Mouse (Mus musculus) MEL (cell line): Measurements from ENCODE around the gene Selenon. TPM values are rescaled to one million over a fixed set of nuclear protein-coding genes. Genes with fewer than 3 reads are reported as not detected.

ENCODE experiments used
- DNase-seq: peaks from one replicate; pipeline ENCODE4 v3.0.0; 2011; ENCODE audit warnings: low read depth, low spot score
- H3K27ac ChIP-seq: 2 replicates; pipeline ENCODE4 v1.5.1; 2012; ENCODE audit warnings: low read depth, mild to moderate bottlenecking, control low read depth, low read length, moderate library complexity; ENCODE audit not compliant: control insufficient read depth
- H3K27me3 ChIP-seq, 2 experiments: fragments of 150-350 bp in 1 of 2; sonication (generic) in 1 of 2; 2 replicates each; pipeline ENCODE4 v1.6.1; 2012; ENCODE audit warnings: low read length in 2 of 2, mild to moderate bottlenecking in 2 of 2, improper control_type of control experiment in 1 of 2, moderate library complexity in 1 of 2; ENCODE audit not compliant: insufficient read depth in 2 of 2, control insufficient read depth in 1 of 2
- H3K36me3 ChIP-seq, 2 experiments: 2 replicates each; pipeline ENCODE4 v1.6.1; 2012 to 2014; ENCODE audit warnings: low read length in 2 of 2, improper control_type of control experiment in 1 of 2, inconsistent platforms in 1 of 2, mild to moderate bottlenecking in 1 of 2; ENCODE audit not compliant: insufficient read depth in 2 of 2, control insufficient read depth in 1 of 2
- H3K4me1 ChIP-seq, 2 experiments: fragments of 150-350 bp in 1 of 2; sonication (generic) in 1 of 2; 2 replicates each; pipeline ENCODE4 v1.6.1; 2012; ENCODE audit warnings: low read length in 2 of 2, improper control_type of control experiment in 1 of 2, mild to moderate bottlenecking in 1 of 2; ENCODE audit not compliant: insufficient read depth in 2 of 2, control insufficient read depth in 1 of 2
- H3K4me3 ChIP-seq, 2 experiments: fragments of 150-350 bp in 1 of 2; sonication (generic) in 1 of 2; 2 replicates each; pipeline ENCODE4 v1.5.1; 2012; ENCODE audit warnings: low read depth in 2 of 2, low read length in 2 of 2, mild to moderate bottlenecking in 2 of 2, moderate library complexity in 2 of 2, control low read depth in 1 of 2, improper control_type of control experiment in 1 of 2; ENCODE audit not compliant: control insufficient read depth in 1 of 2, insufficient read depth in 1 of 2
- H3K79me2 ChIP-seq: 2 replicates; pipeline ENCODE4 v1.6.1; 2012; ENCODE audit warnings: mild to moderate bottlenecking, low read length, moderate library complexity; ENCODE audit not compliant: control insufficient read depth, poor library complexity, insufficient read depth
- H3K9ac ChIP-seq: 2 replicates; pipeline ENCODE4 v1.6.1; 2012; ENCODE audit warnings: low read depth, mild to moderate bottlenecking, control low read depth, low read length, moderate library complexity; ENCODE audit not compliant: control insufficient read depth, poor library complexity, severe bottlenecking
- H3K9me3 ChIP-seq: fragments of 150-350 bp; sonication (generic); replicated peaks from 2 replicates; pipeline ENCODE4 v1.6.1; 2012; ENCODE audit warnings: mild to moderate bottlenecking, low read length, improper control_type of control experiment, moderate library complexity; ENCODE audit not compliant: insufficient read depth
- BHLHE40 ChIP-seq: IDR thresholded peaks from 2 replicates; pipeline ENCODE4 v1.6.1; 2012; ENCODE audit warnings: low read depth, mild to moderate bottlenecking, inconsistent platforms, low read length, improper control_type of control experiment, borderline replicate concordance
- CHD1 ChIP-seq: IDR thresholded peaks from 2 replicates; pipeline ENCODE4 v1.6.1; 2012; ENCODE audit warnings: low read depth, mild to moderate bottlenecking, inconsistent platforms, low read length, improper control_type of control experiment
- CHD2 ChIP-seq: IDR thresholded peaks from 2 replicates; pipeline ENCODE4 v1.6.1; 2011; ENCODE audit warnings: low read length, improper control_type of control experiment
- CTCF ChIP-seq, 3 experiments: IDR thresholded peaks in 2 of 3; conservative IDR thresholded peaks in 1 of 3; 2 replicates each; pipeline ENCODE4 v1.5.1; 2011 to 2012; ENCODE audit warnings: low read length in 3 of 3, low read depth in 2 of 3, mild to moderate bottlenecking in 2 of 3, improper control_type of control experiment in 1 of 3, inconsistent platforms in 1 of 3, mixed read lengths in 1 of 3, moderate library complexity in 1 of 3; ENCODE audit not compliant: control insufficient read depth in 1 of 3, insufficient read depth in 1 of 3, poor library complexity in 1 of 3, severe bottlenecking in 1 of 3
- E2F4 ChIP-seq: IDR thresholded peaks from 2 replicates; pipeline ENCODE4 v1.6.1; 2011; ENCODE audit warnings: low read depth, low read length, improper control_type of control experiment, borderline replicate concordance
- ELF1 ChIP-seq: IDR thresholded peaks from 2 replicates; pipeline ENCODE4 v1.6.1; 2014; ENCODE audit warnings: low read depth, mild to moderate bottlenecking, inconsistent platforms, low read length, improper control_type of control experiment, moderate library complexity
- ETS1 ChIP-seq: IDR thresholded peaks from 2 replicates; pipeline ENCODE4 v1.6.1; 2012; ENCODE audit warnings: low read depth, mild to moderate bottlenecking, inconsistent platforms, low read length, improper control_type of control experiment, moderate library complexity
- MYB ChIP-seq: IDR thresholded peaks from 2 replicates; pipeline ENCODE4 v1.6.1; 2011; ENCODE audit warnings: mild to moderate bottlenecking, low read depth, low read length, improper control_type of control experiment
- MYC ChIP-seq: IDR thresholded peaks from 2 replicates; pipeline ENCODE4 v1.6.1; 2011; ENCODE audit warnings: low read depth, mild to moderate bottlenecking, low read length, improper control_type of control experiment, moderate library complexity
- NRF1 ChIP-seq: IDR thresholded peaks from 2 replicates; pipeline ENCODE4 v1.6.1; 2014; ENCODE audit warnings: low read depth, mild to moderate bottlenecking, inconsistent platforms, low read length, improper control_type of control experiment, moderate library complexity; ENCODE audit not compliant: poor library complexity, insufficient read depth, severe bottlenecking
- POLR2AphosphoS2 ChIP-seq: IDR thresholded peaks from 2 replicates; pipeline ENCODE4 v1.6.1; 2011; ENCODE audit warnings: low read length, improper control_type of control experiment
- RAD21 ChIP-seq: IDR thresholded peaks from 2 replicates; pipeline ENCODE4 v1.6.1; 2011; ENCODE audit warnings: mild to moderate bottlenecking, low read depth, low read length, improper control_type of control experiment
- RCOR1 ChIP-seq: IDR thresholded peaks from 2 replicates; pipeline ENCODE4 v1.6.1; 2012; ENCODE audit warnings: low read depth, mild to moderate bottlenecking, inconsistent platforms, low read length, improper control_type of control experiment
- SIN3A ChIP-seq: IDR thresholded peaks from 2 replicates; pipeline ENCODE4 v1.6.1; 2012; ENCODE audit warnings: low read length, improper control_type of control experiment, inconsistent platforms
- SMC3 ChIP-seq: IDR thresholded peaks from 2 replicates; pipeline ENCODE4 v1.6.1; 2011; ENCODE audit warnings: low read depth, low read length, improper control_type of control experiment
- TBP ChIP-seq: IDR thresholded peaks from 2 replicates; pipeline ENCODE4 v1.8.0; 2011; ENCODE audit warnings: low read depth, low read length, improper control_type of control experiment
- ZC3H11A ChIP-seq: IDR thresholded peaks from 2 replicates; pipeline ENCODE4 v1.6.1; 2012; ENCODE audit warnings: low read depth, mild to moderate bottlenecking, inconsistent platforms, low read length, improper control_type of control experiment
- ZNF384 ChIP-seq: IDR thresholded peaks from 2 replicates; pipeline ENCODE4 v1.6.1; 2012; ENCODE audit warnings: low read depth, mild to moderate bottlenecking, inconsistent platforms, low read length, improper control_type of control experiment
- polyA plus RNA-seq, 2 experiments: library from polyadenylated mRNA; stranded (reverse) in 1 of 2; unstranded in 1 of 2; fragments of >175 nt in 1 of 2; fragments of >200 nt in 1 of 2; gene quantifications; 2 replicates each; pipeline versions ENCODE4 v1.2.1 to v1.2.4; 2012; ENCODE audit warnings: low replicate concordance in 2 of 2, low read depth in 1 of 2; ENCODE audit not compliant: insufficient read length in 2 of 2, insufficient read depth in 1 of 2, missing spikeins in 1 of 2
- total RNA-seq: library from RNA; depleted of rRNA; stranded (reverse); fragments of 300-350 nt; gene quantifications from 2 replicates; pipeline ENCODE4 v1.2.3, GENCODE M21; 2012

Selenon gene
- total and polyA plus RNA-seq, 3 experiments, result 2.9 to 16.3 TPM; not detected in 1

DNA sequence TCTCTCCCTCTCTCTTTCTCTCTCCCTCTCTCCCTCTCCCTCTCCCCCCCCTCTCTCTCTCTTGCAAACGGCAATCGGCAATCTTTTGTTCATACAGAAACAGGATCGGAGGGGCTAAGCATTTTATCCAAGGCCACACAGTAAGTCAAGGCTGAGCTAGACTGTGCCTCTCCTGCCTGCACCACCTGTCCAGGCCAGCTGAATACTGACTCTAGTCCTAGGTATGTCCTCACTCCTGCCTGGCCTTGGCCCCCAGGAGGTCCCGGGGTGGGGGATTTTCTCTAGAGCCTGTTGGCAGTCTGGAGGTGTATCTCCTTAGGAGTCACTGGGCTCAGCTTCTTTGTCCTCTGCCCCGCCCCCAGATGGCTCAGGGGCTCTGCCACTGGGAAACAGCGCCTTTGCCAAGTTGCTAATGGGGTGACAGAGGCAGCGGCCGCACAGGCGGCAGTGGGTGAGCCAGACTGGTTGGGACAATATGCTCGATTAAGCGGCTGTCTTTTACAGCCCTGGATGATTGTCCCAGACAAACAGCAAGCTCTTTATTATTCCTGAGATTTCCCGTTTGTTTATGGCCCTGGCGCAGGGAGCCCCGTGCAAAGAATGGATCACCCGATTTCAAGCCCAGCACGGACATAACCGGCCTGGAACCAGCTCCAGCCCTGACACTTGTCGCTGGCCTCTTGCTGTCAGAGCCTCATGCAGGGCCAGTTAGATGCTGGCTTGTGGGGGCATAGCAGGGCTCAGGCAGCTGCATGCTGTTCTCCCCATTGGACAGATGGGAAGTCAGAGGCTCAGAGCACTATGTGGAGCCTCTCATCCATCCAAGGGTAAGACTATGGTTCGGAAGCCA lies 15.6 kb upstream of the Selenon start:
- Histone ChIP-seq H3K4me3 (no peak overlapping the region), H3K79me2 (no peaks in the 10 kb centered on the region), H3K4me1 (no peaks in the 10 kb centered on the region)
- TF ChIP-seq E2F4, result no peak
- TF ChIP-seq SIN3A, result no peak
- no peak for TF ChIP-seq ETS1
- TF ChIP-seq SMC3, result no peak
- TF ChIP-seq NRF1, result no peak
- no peak for TF ChIP-seq ZC3H11A
- no peak for TF ChIP-seq BHLHE40
- no peak for TF ChIP-seq MYB
- TF ChIP-seq RCOR1, result no peak
- TF ChIP-seq TBP, result no peak
- TF ChIP-seq RAD21, result no peak
- TF ChIP-seq CTCF (IDR thresholded peaks at IDR 0.05 in 2 of 3, conservative IDR thresholded peaks at IDR 0.05 in 1 of 3; ENCODE audit: control insufficient read depth in 1 of 3, insufficient read depth in 1 of 3, low read depth in 2 of 3, low read length in 3 of 3, poor library complexity in 1 of 3, severe bottlenecking in 1 of 3), result no peak
- no peak for TF ChIP-seq MYC
- no peak for TF ChIP-seq POLR2AphosphoS2
- TF ChIP-seq, all 39 proteins: peak for 0
- Histone ChIP-seq H3K9ac (no peak overlapping the region), H3K27ac (no peak overlapping the region), H3K27me3 (no peaks in the 10 kb centered on the region), H3K9me3 (no peaks in the 10 kb centered on the region), H3K36me3 (no peaks in the 10 kb centered on the region)
- DNase-seq, result no peak

DNA sequence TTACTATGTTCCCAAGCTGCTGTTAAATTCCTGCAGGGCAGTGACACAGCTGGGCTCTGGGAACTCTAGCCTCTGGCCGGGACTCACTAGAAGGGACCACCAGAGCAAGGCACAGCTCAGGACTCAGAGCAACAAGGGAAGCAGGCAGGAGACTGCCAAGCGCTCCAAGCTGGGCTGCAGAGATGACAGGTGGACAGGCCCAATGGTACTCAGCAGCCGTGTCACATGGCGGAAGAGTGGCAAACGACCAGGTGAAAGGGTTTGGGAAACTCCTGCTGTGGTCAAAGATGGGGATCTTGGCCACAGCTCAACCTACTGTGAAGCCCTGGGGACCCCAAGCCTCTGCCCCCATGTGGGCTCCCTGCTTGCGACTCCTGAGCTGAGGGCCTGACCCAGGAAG lies 12.1 kb upstream of the Selenon start:
- Histone ChIP-seq H3K27ac (no peak overlapping the region), H3K4me3 (no peak overlapping the region), H3K9ac (no peak overlapping the region), H3K27me3 (no peaks in the 10 kb centered on the region), H3K36me3 (no peaks in the 10 kb centered on the region), H3K79me2 (no peaks in the 10 kb centered on the region), H3K4me1 (no peaks in the 10 kb centered on the region), H3K9me3 (no peaks in the 10 kb centered on the region)
- no peak for DNase-seq
- TF ChIP-seq CHD1 (no peak), ZNF384 (no peak), CHD2 (no peak), ELF1 (no peak)
